In the genomic region with DNA sequence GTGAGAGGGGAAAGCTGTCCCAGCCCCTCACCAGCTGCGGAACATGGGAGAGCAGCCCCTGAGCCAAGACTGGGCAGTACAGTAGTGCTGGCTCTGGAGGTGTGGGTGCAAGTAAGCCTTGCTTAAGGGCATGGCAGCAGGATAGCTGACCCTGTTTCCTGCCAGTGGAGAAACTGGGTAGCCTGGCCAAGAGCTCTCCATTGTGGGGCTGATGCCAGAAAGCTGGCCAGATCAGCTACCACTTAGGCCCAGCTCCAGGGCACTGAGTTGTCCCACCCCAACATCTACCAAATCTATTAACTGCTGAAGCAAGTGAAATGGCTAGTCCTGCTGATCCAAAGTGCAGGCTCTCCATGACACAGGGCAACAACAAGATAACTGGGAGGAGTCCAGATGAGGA, we compare ENCODE assay signal across 17 mouse cellular contexts.
A peak's percentile ranks its signal among the peaks of the same experiment; 100 is the strongest.
DNase-seq lines count a peak whose midpoint lies in the region; ATAC-seq and TF ChIP-seq lines count a peak whose summit lies in the region.
"Had no signal": no experiment of that assay in that cellular context is flagged by ENCODE, and none has a peak within 500 bp of the region (broad histone marks: within the 10 kb centered on the region; RNA-seq: fewer than 3 reads in every experiment).

No protein-coding gene starts in this region.

- TF ChIP-seq CTCF in kidney, adult 2 months (conservative IDR thresholded peaks at IDR 0.05; ENCODE audit: insufficient read depth, insufficient read length, low read depth, low read length) = no peak
- no peak for TF ChIP-seq CTCF in layer of hippocampus, adult 2 months (conservative IDR thresholded peaks at IDR 0.05)

- H3K4me3 ChIP-seq in kidney, embryonic 16.5 days (ENCODE audit: low read length) = no peak overlapping the region
- no peak overlapping the region for H3K4me3 ChIP-seq in kidney, adult 2 months (ENCODE audit: insufficient read depth, low read depth, low read length)
- H3K4me3 ChIP-seq in layer of hippocampus, adult 2 months = no peak overlapping the region
- H3K4me3 ChIP-seq: forebrain, embryonic 13.5 days; midbrain, embryonic 15.5 days had no signal

- no peak overlapping the region for H3K9ac ChIP-seq in kidney, embryonic 16.5 days (replicated peaks; ENCODE audit: low read length)
- H3K9ac ChIP-seq: forebrain, embryonic 13.5 days; midbrain, embryonic 15.5 days had no signal

- H3K27me3 ChIP-seq in kidney, embryonic 16.5 days (ENCODE audit: insufficient read depth, low read length) = no peaks in the 10 kb centered on the region
- no peaks in the 10 kb centered on the region for H3K27me3 ChIP-seq in kidney, adult 2 months (replicated peaks; ENCODE audit: control insufficient read depth, insufficient read depth, low read length)
- H3K27me3 ChIP-seq: forebrain, embryonic 13.5 days; midbrain, embryonic 15.5 days had no signal

- H3K4me2 ChIP-seq in kidney, embryonic 16.5 days (replicated peaks; ENCODE audit: low read depth, low read length) = no peak overlapping the region
- H3K4me2 ChIP-seq: forebrain, embryonic 13.5 days; midbrain, embryonic 15.5 days had no signal

- H3K4me1 ChIP-seq in kidney, embryonic 16.5 days (ENCODE audit: insufficient read depth, low read length) = no peaks in the 10 kb centered on the region
- H3K4me1 ChIP-seq in kidney, adult 2 months (ENCODE audit: control insufficient read depth, insufficient read depth, low read length) = no peaks in the 10 kb centered on the region
- H3K4me1 ChIP-seq: forebrain, embryonic 13.5 days; midbrain, embryonic 15.5 days had no signal

- no peak overlapping the region for H3K27ac ChIP-seq in kidney, embryonic 16.5 days (ENCODE audit: low read length)
- no peak overlapping the region for H3K27ac ChIP-seq in kidney, adult 2 months (ENCODE audit: insufficient read depth, low read depth, low read length)
- H3K27ac ChIP-seq in layer of hippocampus, adult 2 months = no peak overlapping the region
- H3K27ac ChIP-seq: forebrain, embryonic 13.5 days; midbrain, embryonic 15.5 days had no signal

- DNase-seq in cerebellum, adult 11-12 months = peak; percentile 15
- no peak for DNase-seq in cerebellum, adult 11 months
- peak; percentile 13 for DNase-seq in gastrocnemius, postnatal 25 days
- no peak for DNase-seq in gastrocnemius, adult 8-10 months (ENCODE audit: low spot score in 2 of 2)
- DNase-seq in kidney, adult 2 months = no peak
- DNase-seq in cerebellum, postnatal 10 days = peak; percentile 67 to 81
- DNase-seq in layer of hippocampus, adult 2 months (ENCODE audit: low spot score in 2 of 2) = no peak
- DNase-seq: adrenal gland, adult 8-10 months; B cell, adult 2 months; kidney, postnatal 36 days; lung, adult 2 months; right cerebral cortex, postnatal 25 days; thymus, adult 2 months had no signal

- H3K36me3 ChIP-seq in kidney, embryonic 16.5 days (ENCODE audit: insufficient read depth, low read length) = no peaks in the 10 kb centered on the region
- no peaks in the 10 kb centered on the region for H3K36me3 ChIP-seq in kidney, adult 2 months (ENCODE audit: control insufficient read depth, insufficient read depth, low read length)
- H3K36me3 ChIP-seq: midbrain, embryonic 15.5 days had no signal

- peak; percentile 35; the same call in 1 of the 2 replicates for ATAC-seq in kidney, embryonic 16.5 days (ENCODE audit: low FRiP score, low TSS enrichment)
- ATAC-seq: forebrain, embryonic 13.5 days; intestine, postnatal 0 days; midbrain, embryonic 15.5 days had no signal

- WGBS in kidney, embryonic 16.5 days = 100% methylated on average over 1 of the region's 1 CpGs
- 95% methylated on average over 1 of the region's 1 CpGs for WGBS in kidney, adult 2 months

- H3K9me3 ChIP-seq in kidney, embryonic 16.5 days (ENCODE audit: low read length) = no peaks in the 10 kb centered on the region
- H3K9me3 ChIP-seq: forebrain, embryonic 13.5 days; midbrain, embryonic 15.5 days had no signal

- no peak for TF ChIP-seq POLR2A in kidney, adult 2 months (IDR thresholded peaks at IDR 0.05; ENCODE audit: low read depth, low read length)

Comparison
In these comparisons a context has a peak if more than half of its experiments do, and no peak if none do; other contexts are left out.
1. DNase-seq: peak in cerebellum, adult 11-12 months (single experiment), gastrocnemius, postnatal 25 days (single experiment) and cerebellum, postnatal 10 days (2 of 2); none in cerebellum, adult 11 months (single experiment), gastrocnemius, adult 8-10 months (0 of 2), kidney, adult 2 months (single experiment) and layer of hippocampus, adult 2 months (0 of 2).